Mouse (Mus musculus) brain, embryonic 14.5 days (tissue): ENCODE data around the gene Tmem178b.

Experiments
- CTCF ChIP-seq: fragments of 200-500 bp; IDR thresholded peaks from 2 replicates; pipeline ENCODE4 v1.5.1; 2012; ENCODE audit warnings: inconsistent platforms, mild to moderate bottlenecking, moderate library complexity, borderline replicate concordance; ENCODE audit not compliant: insufficient read depth, insufficient read length; ENCODE audit errors: extremely low read depth
- POLR2A ChIP-seq: fragments of 200-500 bp; IDR thresholded peaks from 2 replicates; pipeline ENCODE4 v1.6.1; 2012; ENCODE audit warnings: mild to moderate bottlenecking, inconsistent platforms, borderline replicate concordance; ENCODE audit not compliant: poor library complexity, insufficient read depth, insufficient read length, severe bottlenecking; ENCODE audit errors: extremely low read depth

DNA sequence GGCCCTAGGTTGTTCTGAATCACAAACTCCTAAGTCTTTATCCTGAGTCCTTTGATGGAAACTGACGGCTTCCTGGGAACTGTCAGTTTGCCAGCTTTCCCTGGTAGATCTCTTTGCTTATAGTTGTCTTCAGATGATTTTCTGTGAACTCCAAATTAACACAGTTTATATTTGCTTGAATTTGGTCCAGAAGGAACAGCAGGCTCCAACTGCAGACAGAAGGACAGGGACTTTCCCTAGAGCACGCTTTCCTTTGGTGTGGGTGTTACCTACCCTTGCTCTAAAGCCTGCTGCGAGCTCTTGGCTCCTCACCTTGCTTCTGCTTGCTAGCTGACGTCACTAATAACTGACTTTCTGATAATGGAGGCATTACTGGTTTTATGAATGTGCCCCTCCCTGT is 105.9 kb downstream of the Tmem178b start:
- TF ChIP-seq CTCF (no peak), POLR2A (no peak)
